Mouse (Mus musculus): Measurements from ENCODE around the gene Tnfrsf14. TPM values are rescaled to one million over a fixed set of nuclear protein-coding genes. Genes with fewer than 3 reads are reported as not detected.

Gene Tnfrsf14
- total and polyA plus RNA-seq, 3 experiments, result 6.1 to 18.8 (median 7.0) TPM

GRCm38 (mm10) chr4:154880730-154881129, 47.6 kb downstream of the Tnfrsf14 start:
- Histone ChIP-seq H3K79me2 (replicated peaks; ENCODE audit: control insufficient read depth, insufficient read depth, low read length) (no peaks in the 10 kb centered on the region), H3K4me1 (ENCODE audit: control insufficient read depth, insufficient read depth, low read length) (peaks cover 7% of the 10 kb centered on the region), H3K4me3 (no peak overlapping the region), H3K27me3 (ENCODE audit: control insufficient read depth, insufficient read depth, low read length) (no peaks in the 10 kb centered on the region), H3K9ac (ENCODE audit: low read depth, low read length) (peak overlapping the region; percentile 33; the same call in 1 of the 2 replicates), H3K36me3 (ENCODE audit: control insufficient read depth, insufficient read depth, low read length) (no peaks in the 10 kb centered on the region; the same call in 1 of the 2 replicates), H3K27ac (peak overlapping the region; percentile 67)
- WGBS, result 21% methylated on average over 6 of the region's 6 CpGs
- DNase-seq, result peak; percentile 44 to 72
- intact Hi-C loops (cut with DNase I), result no loop called here
- TF ChIP-seq EP300 (IDR thresholded peaks at IDR 0.05; ENCODE audit: insufficient read depth, low read depth, low read length), result peak; percentile 58
- TF ChIP-seq CTCF (IDR thresholded peaks at IDR 0.05), result no peak
- TF ChIP-seq POLR2A (IDR thresholded peaks at IDR 0.05; ENCODE audit: insufficient read depth, low read depth, low read length), result peak; percentile 50; the same call in 1 of the 2 replicates

DNA sequence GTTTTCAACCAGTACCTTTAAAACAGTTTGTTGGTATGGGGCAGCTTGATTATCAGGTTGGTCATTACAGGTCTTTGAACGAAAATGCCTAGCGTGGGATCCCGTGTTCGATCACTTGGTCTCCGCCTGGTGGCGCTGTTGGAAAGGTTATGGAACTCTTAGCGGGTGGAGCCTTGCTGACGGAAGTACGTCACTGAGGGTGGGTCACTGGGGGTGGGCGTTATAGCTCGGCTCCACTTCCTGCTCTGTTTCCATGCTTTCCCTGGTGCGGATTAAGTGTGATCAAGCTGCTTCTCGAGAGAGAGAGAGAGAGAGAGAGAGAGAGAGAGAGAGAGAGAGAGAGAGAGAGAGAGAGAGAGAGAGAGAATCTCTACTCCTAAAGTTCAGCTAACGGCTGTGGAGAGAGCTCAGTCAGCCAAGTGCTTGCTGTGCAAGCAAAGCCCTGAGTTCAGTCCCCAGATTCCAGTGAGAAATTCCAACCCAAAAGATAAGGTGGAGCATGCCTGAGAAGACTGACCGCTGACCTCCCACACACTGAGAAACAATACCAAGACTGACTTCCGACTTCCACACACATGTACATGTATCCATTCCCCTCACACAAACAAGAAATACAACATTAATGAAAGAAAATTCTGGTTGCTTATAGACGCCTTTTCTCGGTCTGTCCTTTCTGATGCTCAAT, 50.4 kb downstream of the Tnfrsf14 start:
- peak overlapping the region; percentile 82 for H3K27ac ChIP-seq
- H3K79me2 ChIP-seq (replicated peaks; ENCODE audit: control insufficient read depth, insufficient read depth, low read length), result no peaks in the 10 kb centered on the region
- intact Hi-C loops (cut with DNase I), result loop anchor here (1.0 to 5.0 kb wide), 4 partner anchors 29 to 187 kb away; no protein-coding TSS in a partner anchor
- DNase-seq, result peak; percentile 90 to 93
- no peaks in the 10 kb centered on the region for H3K27me3 ChIP-seq (ENCODE audit: control insufficient read depth, insufficient read depth, low read length)
- WGBS, result 6% methylated on average over 18 of the region's 18 CpGs
- peaks cover 7% of the 10 kb centered on the region for H3K4me1 ChIP-seq (ENCODE audit: control insufficient read depth, insufficient read depth, low read length)
- H3K4me3 ChIP-seq, result peak overlapping the region; percentile 41
- peak overlapping the region; percentile 7 for H3K9ac ChIP-seq (ENCODE audit: low read depth, low read length)
- no peaks in the 10 kb centered on the region; the same call in 1 of the 2 replicates for H3K36me3 ChIP-seq (ENCODE audit: control insufficient read depth, insufficient read depth, low read length)
- peak; percentile 86 for TF ChIP-seq POLR2A (IDR thresholded peaks at IDR 0.05; ENCODE audit: insufficient read depth, low read depth, low read length)
- peak; percentile 99 for TF ChIP-seq EP300 (IDR thresholded peaks at IDR 0.05; ENCODE audit: insufficient read depth, low read depth, low read length)
- TF ChIP-seq CTCF (IDR thresholded peaks at IDR 0.05), result peak; percentile 75

DNA sequence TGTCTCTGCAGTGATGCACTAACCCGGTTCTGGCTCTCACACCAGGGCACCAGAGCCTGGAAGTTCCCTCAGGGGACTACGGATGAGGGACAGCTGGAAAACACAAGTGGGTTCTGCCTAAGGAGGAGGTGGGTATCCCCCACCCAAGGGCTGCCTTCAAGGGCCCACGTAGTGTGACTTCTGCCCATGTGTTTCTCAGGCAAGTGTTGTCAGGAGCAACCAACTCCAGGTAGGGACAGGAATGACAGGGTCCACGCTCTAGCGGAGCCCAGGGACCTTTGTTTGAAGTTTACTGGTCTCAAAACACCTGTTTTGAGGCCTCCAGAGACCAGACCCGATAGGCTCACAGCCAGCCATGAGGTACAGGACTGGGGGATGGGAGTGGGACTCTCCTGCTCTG, 55.2 kb downstream of the Tnfrsf14 start:
- H3K4me3 ChIP-seq, result no peak overlapping the region
- no peaks in the 10 kb centered on the region for H3K79me2 ChIP-seq (replicated peaks; ENCODE audit: control insufficient read depth, insufficient read depth, low read length)
- peaks cover under 1% of the 10 kb centered on the region; the same call in 1 of the 2 replicates for H3K4me1 ChIP-seq (ENCODE audit: control insufficient read depth, insufficient read depth, low read length)
- WGBS, result 80% methylated on average over 6 of the region's 6 CpGs
- no peak overlapping the region for H3K27ac ChIP-seq
- H3K27me3 ChIP-seq (ENCODE audit: control insufficient read depth, insufficient read depth, low read length), result no peaks in the 10 kb centered on the region
- DNase-seq, result no peak
- intact Hi-C loops (cut with DNase I), result no loop called here
- H3K9ac ChIP-seq (ENCODE audit: low read depth, low read length), result no peak overlapping the region
- TF ChIP-seq EP300 (IDR thresholded peaks at IDR 0.05; ENCODE audit: insufficient read depth, low read depth, low read length), result no peak
- no peak for TF ChIP-seq POLR2A (IDR thresholded peaks at IDR 0.05; ENCODE audit: insufficient read depth, low read depth, low read length)
- H3K36me3 ChIP-seq (ENCODE audit: control insufficient read depth, insufficient read depth, low read length), result no peaks in the 10 kb centered on the region

Other genes starting within 250 kb of the Tnfrsf14 start
- under 1 TPM; 0.09 to 0.10 TPM for gene Ttc34, start 91.1 kb downstream of the Tnfrsf14 start, total RNA-seq (2021)
- 0.12 and 0.31 TPM in 2 replicates for gene Ttc34, start 91.1 kb downstream of the Tnfrsf14 start, polyA plus RNA-seq (2012; rRNA removed)
- not detected for gene Mmel1, start 59.0 kb downstream of the Tnfrsf14 start, total RNA-seq (2021)
- 0.16 TPM in 1 of 2 replicates, not detected in the other for gene Mmel1, start 59.0 kb downstream of the Tnfrsf14 start, polyA plus RNA-seq (2012; rRNA removed)
- gene Fam213b, start 29.4 kb downstream of the Tnfrsf14 start, total RNA-seq (2021), result 10 to 100 TPM; 77.1 to 95.9 TPM
- 77.3 and 110 TPM in 2 replicates for gene Fam213b, start 29.4 kb downstream of the Tnfrsf14 start, polyA plus RNA-seq (2012; rRNA removed)
- gene Hes5, start 32.4 kb upstream of the Tnfrsf14 start, total RNA-seq (2021), result not detected
- 0.10 TPM in 1 of 2 replicates, not detected in the other for gene Hes5, start 32.4 kb upstream of the Tnfrsf14 start, polyA plus RNA-seq (2012; rRNA removed)
- 10 to 100 TPM; 40.7 to 43.9 TPM for gene Pank4, start 35.6 kb upstream of the Tnfrsf14 start, total RNA-seq (2021)
- 59.6 and 81.2 TPM in 2 replicates for gene Pank4, start 35.6 kb upstream of the Tnfrsf14 start, polyA plus RNA-seq (2012; rRNA removed)
- not detected for gene Plch2, start 128.2 kb upstream of the Tnfrsf14 start, total RNA-seq (2021)
- 0.06 and 1.1 TPM in 2 replicates for gene Plch2, start 128.2 kb upstream of the Tnfrsf14 start, polyA plus RNA-seq (2012; rRNA removed)
- gene Pex10, start 138.5 kb upstream of the Tnfrsf14 start, total RNA-seq (2021), result 10 to 100 TPM; 18.4 to 19.4 TPM
- 26.5 and 26.7 TPM in 2 replicates for gene Pex10, start 138.5 kb upstream of the Tnfrsf14 start, polyA plus RNA-seq (2012; rRNA removed)
- gene Rer1, start 157.8 kb upstream of the Tnfrsf14 start, total RNA-seq (2021), result 10 to 100 TPM; 67.6 to 74.7 TPM
- 54.7 and 102 TPM in 2 replicates for gene Rer1, start 157.8 kb upstream of the Tnfrsf14 start, polyA plus RNA-seq (2012; rRNA removed)
- 1 to 10 TPM; 1.1 to 1.3 TPM for gene Morn1, start 158.0 kb upstream of the Tnfrsf14 start, total RNA-seq (2021)
- gene Morn1, start 158.0 kb upstream of the Tnfrsf14 start, polyA plus RNA-seq (2012; rRNA removed), result 2.5 and 2.6 TPM in 2 replicates